Mouse (Mus musculus) brain, adult 2 months (tissue): ENCODE data around the gene Dguok.
A peak's percentile ranks its signal among the peaks of the same experiment; 100 is the strongest.

Source experiments
- DNase-seq: peaks from one replicate; pipeline ENCODE4 v3.0.0; 2011; ENCODE audit warnings: low read depth, low spot score

Gene Dguok

DNA sequence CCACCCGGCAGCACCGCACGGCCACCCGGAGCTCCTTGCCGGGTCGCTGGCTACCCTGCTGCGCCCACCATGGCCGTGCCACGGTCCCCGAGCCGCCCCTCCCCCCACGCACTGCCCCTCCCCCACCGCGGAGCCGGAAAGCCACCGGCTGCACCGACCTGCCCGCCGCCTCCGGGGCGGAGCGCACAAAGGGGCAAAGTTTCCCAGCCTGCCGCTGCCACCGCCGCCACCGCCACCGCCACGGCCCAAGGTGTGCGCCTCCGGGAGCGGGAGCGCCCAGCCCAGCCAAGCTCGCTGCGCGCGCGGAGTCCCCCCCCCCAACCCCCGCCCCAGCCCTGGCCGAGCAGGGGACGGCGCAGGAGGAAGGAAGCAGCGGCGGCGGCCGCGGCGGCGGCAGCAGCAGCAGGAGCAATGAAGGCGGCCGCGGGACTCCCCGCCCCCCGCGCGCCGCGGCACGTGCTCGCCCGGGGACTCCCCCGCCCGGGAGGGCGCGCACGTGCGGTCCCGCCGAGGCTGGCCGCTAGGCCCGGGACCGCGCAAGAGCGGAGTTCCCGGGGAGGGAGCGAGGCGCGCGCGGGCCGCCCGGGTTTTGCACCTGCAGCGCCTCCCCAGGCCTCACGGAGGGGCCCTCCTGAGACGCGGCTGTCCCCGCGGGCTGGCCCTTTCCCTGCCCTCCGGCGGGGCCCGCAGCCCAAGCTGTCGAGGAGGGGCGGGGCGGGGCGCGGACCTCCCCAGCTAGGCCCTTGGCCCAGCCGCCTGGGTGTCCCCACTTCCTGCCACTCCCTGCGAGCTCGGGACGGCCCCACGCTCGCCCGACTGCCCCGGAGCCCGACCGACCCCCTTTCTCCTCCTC is 50.4 kb downstream of the Dguok start:
- DNase-seq = peak; percentile 69

DNA sequence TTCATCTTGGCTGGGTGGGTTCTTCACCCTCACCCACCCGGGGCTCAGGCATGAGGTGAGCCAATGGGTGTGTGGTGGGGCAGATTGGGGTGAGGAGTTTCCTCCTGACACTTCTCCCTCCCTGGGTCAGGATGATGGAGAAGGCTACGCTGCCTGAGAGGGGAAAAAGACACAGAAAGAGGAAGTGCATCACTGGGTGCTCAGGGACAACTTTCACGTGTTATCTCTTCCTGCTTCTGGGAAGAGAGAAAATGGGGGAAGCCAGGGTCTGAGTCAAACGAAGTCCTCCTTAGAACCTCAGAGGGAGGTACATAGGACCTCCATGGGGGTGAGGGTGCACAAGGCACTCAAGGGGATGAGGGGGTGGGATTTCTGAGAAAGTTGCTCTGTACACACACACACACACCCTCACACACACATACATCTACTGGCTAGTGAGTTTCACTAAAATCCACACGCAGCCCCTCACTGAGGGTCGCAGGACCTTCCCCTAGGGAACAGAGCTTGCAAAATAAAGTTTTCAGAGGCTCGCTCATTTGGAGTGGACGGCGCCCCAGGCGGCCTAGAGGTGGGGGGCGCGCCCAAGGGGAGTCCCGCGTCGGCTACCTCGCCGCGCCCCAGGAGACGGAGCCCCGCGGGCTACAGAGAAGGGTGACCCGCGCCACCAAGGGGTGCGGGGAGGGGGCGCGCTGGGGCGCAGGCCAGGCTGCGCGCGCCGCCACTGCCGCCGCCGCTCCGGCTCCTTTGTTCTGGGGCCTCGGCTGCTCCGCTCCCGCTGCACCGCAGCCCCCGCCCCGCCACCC is 51.2 kb downstream of the Dguok start:
- DNase-seq = peak; percentile 41

DNA sequence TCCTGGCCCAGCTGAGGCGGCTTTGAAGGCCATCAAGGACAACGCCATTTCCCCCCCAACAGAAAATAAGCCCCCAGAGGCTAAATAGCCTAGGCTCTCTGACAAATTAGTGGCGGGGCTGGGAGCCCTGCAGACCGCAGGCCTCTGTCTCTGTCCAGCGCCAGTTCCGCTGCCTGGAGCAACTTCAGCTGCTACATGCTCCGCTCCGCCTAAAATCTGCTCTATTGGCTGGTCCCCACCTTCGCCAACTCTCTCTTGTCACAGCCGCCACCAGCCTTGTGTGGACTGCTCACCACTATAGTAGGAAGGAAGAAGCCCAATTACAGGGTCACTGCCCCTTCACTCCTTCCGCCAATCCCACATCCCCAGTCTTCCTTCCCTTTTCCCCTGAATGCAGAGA is 53.1 kb downstream of the Dguok start:
- no peak for DNase-seq

DNA sequence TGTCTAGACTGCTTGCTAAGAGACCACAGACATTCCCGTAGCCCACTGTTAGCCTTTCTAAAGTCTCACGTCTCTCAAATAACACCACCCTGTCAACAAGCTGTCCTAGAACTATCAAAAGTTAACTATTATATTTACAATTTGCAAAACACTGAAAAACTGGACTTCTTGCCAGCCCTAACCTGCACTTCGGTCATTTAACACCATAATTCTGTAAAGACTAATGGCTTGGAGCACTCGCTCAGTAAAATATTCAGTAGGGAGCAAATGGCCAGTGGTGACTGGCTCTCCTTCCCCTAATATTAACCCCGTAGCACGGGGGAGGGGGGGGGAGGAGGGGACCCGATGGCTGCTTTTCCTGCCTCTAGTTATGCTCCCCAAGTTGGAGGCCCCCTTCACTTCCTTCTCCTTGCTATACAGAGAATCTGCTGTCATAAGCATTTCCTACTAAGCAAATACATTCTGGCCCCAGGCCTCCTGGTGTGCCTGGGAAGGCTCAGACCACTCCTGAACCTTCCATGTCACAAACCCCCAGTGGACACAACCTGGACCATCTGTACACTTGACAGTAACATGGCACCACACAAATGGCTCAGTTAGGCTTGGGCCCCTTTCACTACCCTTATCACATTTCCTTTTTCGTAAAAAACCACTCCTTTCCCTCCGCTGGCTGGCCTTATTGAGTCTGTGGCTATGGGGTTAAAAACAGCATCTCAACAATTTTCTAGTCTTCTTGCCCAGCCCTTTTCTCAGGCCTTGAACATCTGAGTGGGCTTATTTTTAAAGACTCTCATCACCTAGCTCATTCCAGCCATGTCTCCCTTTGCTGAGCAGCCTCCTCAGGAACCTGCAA is 56.1 kb downstream of the Dguok start:
- DNase-seq = no peak

DNA sequence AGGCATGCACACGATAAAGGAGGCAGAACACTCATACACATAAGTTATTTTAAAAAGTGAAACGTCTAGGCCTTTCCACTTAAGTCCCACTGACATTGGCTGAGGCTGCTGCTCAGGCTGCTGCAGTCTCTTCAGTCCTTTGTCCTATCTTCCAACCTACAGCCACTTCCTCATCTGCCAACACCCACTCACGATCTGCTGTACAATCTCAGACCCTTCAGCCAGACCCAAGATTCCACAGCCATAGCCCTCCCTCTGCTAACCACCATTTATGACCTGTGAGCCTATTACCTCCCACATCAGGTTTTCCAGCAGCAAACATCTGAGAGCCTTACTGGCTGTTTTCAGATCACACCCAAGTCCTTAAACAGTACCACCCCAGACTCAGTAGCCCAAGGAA is 57.3 kb downstream of the Dguok start:
- DNase-seq = no peak

DNA sequence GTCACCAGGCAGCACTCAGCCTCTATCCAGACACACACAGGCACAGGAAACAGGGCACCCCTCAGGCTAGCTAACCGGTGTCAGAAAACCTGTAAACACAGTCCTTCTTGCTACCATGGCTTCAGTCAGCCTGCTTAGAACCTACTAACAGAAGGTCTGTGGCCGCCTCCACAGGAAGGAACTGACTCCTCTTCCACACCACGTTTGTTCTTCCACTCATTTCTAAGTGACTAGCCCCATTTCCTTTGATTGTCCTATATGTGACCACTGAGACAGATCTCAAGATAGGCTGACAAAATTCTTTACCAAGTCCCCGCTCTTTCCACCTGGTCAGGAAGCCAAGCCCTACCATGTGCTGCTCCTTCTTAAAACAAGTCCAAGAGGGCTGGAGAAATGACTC is 57.9 kb downstream of the Dguok start:
- no peak for DNase-seq

DNA sequence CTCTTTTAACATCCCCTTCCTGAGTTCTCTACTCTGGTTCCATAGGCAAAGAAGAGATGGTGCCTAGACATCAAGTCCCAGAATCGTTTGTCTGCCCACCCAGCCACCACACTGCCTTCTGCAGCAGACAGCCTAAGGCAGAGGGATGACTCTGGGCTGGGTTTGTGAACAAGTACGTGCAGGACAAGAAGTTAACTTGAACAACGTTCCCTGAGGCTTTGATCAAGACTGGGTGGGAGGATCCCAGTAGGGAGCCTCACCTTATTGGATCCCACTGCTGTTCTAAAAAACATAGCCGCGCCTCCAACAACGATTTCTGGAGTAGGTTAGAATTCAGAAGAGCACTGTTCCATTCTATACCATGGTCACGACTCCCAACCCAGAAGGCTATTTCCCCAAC is 59.7 kb downstream of the Dguok start:
- DNase-seq = no peak

DNA sequence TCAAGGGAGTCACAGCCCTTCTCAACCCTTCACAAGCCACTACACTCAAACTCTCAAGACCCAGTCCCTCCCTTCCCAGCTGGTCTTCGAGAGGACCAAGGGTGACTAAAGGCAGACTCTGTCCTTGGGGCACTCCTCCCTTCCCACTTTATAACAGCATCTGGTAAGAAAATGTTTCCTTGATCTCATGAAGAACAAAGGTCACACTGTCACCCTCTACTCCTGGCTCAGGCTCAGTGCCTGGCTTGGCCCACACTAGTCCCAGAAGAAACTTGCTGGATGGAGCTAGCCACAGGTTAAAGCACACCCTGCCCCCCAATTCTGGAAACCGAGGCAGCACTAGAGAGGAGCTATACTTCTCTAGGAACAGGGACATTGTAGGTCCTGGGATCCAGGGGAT is 61.0 kb downstream of the Dguok start:
- no peak for DNase-seq

DNA sequence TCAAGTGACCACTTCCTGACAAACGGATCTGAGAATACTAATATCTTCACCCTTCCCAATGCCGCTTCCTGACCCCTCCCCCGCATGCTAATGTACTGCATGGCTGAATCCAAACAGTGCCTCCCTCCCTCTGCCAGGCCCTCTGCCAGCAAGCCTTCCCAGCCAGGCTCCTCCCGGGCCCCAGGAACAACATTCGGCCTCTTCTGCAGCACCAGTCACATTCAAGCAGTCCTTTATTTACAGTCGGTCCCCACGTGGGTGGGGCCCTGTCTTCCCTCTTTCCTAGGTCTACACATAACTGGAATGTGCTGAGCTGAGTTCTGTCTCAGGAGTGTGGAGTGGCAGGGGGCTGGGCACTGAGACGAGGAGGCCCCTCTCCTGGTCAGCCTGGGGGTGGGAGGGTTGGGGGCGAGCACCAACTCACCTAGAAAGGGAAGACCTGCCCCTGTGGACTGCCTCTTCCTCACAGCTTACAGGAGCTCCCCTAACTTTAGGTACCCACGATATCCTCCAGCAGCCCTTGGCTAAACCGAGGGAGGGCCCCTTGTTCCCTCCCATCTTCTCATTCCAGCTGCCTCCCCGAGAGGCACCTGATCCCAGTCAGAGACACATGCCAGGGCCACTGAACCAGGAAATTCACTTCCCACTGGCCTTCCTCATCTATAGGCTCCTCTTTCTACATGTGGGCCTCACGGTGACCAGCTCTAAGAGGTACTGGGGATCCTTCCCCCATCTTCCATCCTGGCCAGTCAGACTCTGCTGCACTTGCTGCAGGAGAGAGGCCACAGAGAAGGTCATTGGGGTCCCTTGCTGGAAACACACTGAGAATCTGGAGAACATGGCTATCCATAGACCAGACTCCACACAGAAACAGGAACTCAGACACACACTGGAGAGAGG is 63.1 kb downstream of the Dguok start:
- peak; percentile 88 for DNase-seq

DNA sequence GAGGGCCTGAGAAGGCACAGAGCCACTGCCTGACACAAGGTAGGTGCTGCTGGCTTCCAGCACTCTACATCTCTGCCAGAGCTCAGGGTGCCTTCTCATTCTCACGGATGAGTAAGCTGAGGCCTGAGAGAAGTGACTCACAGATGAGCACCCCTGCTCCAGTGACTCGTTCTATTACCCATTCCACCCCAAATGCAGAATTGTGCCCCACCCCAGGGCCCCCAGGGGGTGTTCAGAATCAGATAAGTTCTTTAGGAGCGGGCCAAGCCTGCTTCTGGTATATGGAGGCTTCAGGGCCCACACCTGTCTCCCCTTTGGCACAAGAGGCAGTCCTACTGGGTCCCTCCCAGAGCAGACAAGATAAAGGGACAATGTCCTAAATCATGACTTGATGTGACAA is 64.1 kb downstream of the Dguok start:
- DNase-seq = peak; percentile 83

DNA sequence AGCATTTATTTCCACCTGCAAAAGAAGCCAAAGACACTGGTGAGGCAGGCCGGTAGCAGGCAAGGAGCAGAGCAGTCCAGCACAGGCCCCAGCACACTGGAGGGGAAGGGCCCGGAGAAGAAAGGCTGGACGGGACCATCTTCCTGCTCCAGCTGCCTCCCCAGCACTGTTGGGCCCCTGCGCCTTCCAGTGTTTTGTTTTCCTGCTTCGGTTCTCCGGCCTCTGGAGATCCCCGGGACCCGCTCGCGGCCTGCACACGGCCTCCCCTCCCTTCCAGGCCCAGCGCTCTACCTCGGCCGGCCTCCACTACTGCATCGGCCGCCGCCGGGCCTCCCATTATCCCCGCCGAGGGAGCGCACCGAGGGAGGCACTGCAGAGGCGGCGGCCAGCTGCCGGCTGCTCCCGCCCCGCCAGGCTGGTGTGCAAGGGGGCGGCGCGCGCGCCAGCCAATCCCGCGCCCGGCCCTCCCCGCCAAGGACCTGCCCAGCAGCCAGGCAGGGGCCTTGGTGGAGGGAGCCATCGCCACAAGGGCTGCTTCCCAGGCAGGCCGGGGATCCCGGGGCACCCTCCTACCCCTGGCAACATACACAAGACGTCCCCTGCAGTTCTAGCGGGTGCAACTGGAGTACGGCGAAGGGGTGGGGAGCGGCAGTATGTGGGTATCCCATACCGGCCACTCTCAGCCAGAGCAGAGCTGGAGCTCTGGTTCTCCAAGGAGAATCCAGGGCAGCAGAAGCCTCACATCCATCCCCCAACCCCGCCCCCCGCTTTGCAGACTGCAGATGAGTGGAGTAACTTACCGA is 65.3 kb downstream of the Dguok start:
- peak; percentile 95 for DNase-seq

DNA sequence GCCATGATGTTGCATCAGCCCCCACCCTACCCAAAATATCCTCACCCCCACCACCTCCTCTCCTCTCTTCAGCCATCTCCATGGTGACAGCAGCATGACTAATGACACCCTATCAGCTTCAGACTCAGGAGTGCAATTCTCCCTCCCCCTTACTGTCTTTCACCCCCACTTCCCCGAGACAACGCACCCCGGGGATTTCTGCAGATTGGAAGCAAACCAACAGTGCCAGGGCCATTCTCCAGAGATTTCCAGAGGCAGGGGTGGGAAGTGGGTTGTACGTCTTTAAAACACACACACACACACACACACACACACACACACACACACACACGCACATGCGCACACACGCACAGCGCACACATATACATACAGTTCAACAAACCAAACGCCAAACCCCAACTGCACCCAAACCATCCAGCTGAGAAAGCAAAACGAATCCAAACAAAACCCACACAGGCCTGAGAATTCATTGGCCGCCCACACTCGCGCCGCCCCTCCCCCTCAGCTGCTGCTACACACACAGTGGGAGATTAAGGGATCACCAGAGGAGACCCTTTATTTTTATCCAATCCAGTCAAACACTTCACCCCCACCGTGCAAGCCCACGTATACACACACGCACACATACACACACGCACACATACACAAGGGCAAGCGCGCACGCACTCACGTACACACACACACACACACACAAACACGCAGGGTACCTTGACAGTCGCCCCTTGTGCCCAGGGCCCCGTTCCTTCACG is 66.1 kb downstream of the Dguok start:
- peak; percentile 97 for DNase-seq

DNA sequence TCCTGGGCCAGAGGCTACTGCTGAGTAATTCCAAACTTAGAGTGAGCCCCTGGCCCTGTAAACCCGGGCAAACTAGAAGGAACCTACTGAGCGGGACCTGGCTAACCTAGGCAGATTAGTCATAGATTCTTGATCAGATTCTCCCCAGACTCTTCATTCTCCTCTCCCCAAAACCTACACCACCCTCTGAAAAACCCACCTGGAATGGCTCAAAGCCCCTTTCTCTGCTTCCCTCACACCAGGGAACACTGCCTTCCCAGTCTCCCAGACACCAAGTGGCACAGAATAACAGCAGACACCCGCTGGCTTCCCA is 66.6 kb downstream of the Dguok start:
- DNase-seq = no peak

DNA sequence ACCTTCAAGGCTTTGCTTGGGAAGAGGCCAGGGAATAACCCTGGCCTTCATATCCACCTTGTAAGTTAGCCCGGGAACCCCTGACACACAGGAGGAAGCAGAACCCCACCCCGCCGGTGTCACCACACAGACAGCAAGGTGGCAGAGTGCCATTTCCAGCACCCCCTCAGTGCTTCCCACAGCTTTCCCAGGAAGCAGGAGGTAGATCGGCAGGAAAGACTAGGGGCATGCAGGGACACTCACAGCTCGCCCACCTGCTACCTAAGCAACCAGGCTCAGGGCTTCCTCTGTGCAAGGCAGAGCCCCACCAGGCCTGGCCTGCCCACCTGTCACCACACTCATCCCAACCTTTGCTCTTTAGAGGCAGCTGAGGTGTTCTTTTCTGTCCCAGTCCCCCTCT is 67.0 kb downstream of the Dguok start:
- peak; percentile 83 for DNase-seq

DNA sequence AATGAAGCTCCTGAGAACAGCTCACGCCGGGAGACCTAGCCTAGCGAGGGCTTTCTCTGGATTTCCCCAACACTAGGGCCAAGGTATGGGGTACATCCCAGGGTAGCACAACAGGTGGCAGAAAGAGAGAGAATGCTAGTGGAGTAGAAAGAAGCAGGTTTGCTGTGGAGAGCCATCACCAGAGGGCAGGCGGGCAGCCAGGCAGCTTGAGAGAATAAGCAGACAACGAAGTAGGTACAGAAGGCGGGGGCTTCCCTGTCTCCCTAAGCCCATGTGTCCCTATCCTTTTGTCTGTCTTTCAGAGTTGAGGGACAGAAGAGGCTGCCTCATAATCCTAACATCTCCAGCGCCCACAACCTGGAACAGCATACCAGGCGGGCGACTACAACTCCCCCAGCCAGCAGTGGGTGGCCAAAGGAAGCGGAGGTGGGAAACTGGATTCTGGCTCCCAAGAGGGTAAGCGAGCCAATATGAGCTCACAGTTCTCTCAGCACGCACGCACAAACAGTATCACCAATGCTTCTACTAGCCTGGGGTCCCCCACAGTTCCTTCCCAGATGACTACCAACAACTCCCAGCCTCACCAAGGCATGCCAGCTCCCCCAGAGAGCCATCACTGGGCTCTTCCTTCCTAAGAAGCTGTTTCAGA is 67.5 kb downstream of the Dguok start:
- DNase-seq = peak; percentile 62

DNA sequence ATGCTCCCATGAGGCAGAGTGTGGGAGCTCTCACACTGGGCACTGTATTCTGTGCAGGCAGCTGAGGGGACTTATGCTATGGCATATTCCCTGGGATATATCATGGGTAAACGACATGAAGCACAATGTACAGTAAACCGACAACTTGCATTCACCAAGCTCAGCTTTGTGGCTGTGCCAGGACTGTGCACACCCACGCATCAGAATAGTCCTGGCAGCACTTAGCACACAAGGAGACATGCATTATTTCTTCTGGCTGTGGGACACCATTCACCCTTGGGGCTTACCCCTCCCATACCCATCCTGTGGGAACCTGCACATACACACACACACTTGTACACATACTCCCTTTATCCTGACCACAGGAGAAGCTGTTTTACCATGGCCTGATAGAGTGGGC is 68.2 kb downstream of the Dguok start:
- DNase-seq = peak; percentile 73

DNA sequence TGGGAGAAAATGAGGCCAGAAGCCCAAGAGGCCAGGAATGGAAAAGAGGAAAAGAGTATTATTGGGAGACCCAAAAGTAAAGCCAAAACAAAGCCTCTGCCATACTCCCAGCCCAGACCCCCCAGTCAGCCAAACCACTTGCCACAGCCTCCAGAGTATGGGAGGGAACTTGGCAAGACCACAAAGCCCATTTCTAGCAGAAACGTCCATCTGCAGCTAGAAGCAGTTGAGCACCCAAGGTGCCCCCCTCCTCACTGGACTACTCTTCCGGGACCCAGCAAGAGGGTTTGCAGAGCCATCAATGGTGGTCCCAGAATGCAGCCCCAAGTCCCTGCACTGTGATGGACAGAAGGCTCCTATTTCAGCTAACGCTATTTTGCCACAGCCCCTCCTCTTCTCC is 69.0 kb downstream of the Dguok start:
- no peak for DNase-seq

DNA sequence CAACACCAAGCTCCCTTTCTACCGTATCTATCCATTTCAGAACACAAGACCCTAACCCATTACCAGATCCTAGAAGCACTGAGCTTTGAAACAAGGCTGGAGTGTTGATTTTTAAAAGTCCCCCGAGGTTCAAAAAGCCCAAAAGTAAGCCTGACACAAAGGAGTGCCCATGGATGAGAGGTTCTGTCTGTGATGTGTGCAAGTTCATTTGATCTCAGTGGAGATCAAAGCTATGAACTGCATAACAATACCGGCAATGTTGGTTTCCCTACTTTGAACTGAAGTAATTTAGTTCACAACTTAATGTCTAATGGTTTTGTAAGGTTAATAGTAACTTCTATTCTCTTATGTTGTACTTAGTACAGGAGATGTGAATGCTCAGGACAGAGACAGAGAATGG is 69.5 kb downstream of the Dguok start:
- no peak for DNase-seq

DNA sequence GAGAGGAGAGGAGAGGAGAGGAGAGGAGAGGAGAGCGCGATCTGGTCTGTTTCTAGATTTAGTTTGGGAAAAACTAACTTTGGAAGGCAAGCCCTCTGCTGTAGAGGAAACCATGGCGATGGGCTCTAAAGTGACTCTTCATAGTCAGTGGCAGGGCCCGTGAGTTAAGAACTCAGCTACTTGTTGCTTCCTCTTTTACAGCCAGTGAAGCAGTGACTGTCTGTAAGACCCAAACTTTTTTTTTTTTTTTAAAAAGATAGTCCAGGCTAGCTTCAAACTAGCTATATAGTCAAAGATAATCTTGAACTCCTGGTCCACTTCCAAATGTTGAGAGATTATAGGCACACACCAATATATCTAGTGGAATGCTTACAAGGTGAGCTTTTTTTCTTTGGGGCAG is 70.2 kb downstream of the Dguok start:
- DNase-seq = no peak
